Mouse (Mus musculus): ENCODE data around the gene Cd82. TPM values are rescaled to one million over a fixed set of nuclear protein-coding genes. Genes with fewer than 3 reads are reported as not detected.

The Cd82 gene
- polyA plus RNA-seq, 1 experiment from 2014 or later: 93.5 TPM

DNA sequence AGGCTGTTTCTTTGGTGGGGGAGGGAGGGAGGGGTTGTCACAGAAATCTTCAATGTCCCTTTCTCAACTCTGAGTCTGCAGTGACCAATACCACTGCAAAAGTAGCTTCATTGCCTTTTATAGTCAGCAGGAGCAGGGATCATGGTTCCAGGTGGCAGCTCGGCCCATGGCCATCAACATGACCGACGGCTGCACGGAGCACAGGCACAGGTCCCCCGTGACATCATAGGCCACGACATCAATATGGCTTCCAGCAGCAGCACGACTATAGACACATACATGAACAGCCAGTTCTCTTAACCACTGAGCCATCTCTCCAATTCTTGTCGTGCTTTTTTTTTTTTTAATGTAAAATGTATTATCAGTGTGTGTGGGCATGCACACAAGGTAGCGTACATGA, 48.8 kb downstream of the Cd82 start:
- 83% methylated on average over 9 of the region's 9 CpGs for WGBS
- ATAC-seq (ENCODE audit: low FRiP score, low TSS enrichment): no peak
- peak; percentile 14 for DNase-seq (ENCODE audit: low spot score)

DNA sequence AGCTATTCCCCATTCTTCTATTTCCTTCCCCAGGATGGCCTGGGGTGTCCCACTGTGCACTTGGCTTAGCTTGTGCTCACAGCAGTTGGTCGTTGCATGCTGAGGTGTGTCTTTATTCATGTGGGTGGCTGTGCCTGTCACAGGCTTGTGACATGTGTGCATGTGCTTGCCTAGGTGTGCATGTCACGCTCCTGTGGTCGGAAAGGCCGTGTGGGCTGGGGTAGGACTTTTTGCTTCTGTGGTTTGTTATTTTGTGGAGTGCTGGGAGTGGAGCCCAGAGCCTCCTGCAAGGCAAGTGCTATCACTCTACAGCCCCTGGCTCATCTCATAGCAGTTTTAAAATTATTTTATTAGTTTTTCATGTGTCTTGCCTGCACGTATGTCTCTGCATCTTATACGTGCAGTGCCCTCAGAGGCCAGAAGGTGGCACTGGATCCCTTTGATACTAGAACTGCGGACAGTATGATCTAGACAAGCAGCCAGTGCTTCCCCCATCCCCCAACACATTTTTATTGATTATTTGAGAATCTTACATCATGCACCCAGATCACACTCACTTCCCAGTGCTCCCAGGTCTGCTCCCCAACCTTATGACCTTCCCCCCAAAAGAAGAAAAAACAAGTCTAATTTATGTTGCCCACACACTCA, 49.4 kb downstream of the Cd82 start:
- H3K36me3 ChIP-seq (ENCODE audit: control insufficient read depth, insufficient read depth, low read length): no peaks in the 10 kb centered on the region
- no peak overlapping the region for H3K27ac ChIP-seq (replicated peaks)
- peak; percentile 71 for DNase-seq (ENCODE audit: low spot score)
- H3K4me2 ChIP-seq (replicated peaks; ENCODE audit: low read depth): no peak overlapping the region
- ATAC-seq (ENCODE audit: low FRiP score, low TSS enrichment): peak; percentile 8; the same call in 1 of the 2 replicates
- TF ChIP-seq EP300 (optimal IDR thresholded peaks at IDR 0.05) (no peak), CTCF (IDR thresholded peaks at IDR 0.05; ENCODE audit: low read depth) (peak; percentile 83)
- no peak overlapping the region for H3K4me3 ChIP-seq (ENCODE audit: low read depth, low read length)
- H3K9me3 ChIP-seq (ENCODE audit: control insufficient read depth, low read length): no peaks in the 10 kb centered on the region
- H3K4me1 ChIP-seq (replicated peaks; ENCODE audit: control insufficient read depth, insufficient read depth): no peaks in the 10 kb centered on the region
- 53% methylated on average over 7 of the region's 7 CpGs for WGBS
- no peak overlapping the region for H3K9ac ChIP-seq (ENCODE audit: low read length)
- no peaks in the 10 kb centered on the region for H3K27me3 ChIP-seq (ENCODE audit: control insufficient read depth, insufficient read depth, low read length)

More for the DNA sequence above, 48.8 kb downstream of the Cd82 start:
- Histone ChIP-seq H3K9ac (ENCODE audit: low read length) (no peak overlapping the region), H3K9me3 (ENCODE audit: control insufficient read depth, low read length) (no peaks in the 10 kb centered on the region), H3K27me3 (ENCODE audit: control insufficient read depth, insufficient read depth, low read length) (no peaks in the 10 kb centered on the region), H3K36me3 (ENCODE audit: control insufficient read depth, insufficient read depth, low read length) (no peaks in the 10 kb centered on the region), H3K4me1 (replicated peaks; ENCODE audit: control insufficient read depth, insufficient read depth) (no peaks in the 10 kb centered on the region), H3K27ac (replicated peaks) (no peak overlapping the region), H3K4me3 (ENCODE audit: low read depth, low read length) (no peak overlapping the region), H3K4me2 (replicated peaks; ENCODE audit: low read depth) (no peak overlapping the region)
- no peak for TF ChIP-seq CTCF (IDR thresholded peaks at IDR 0.05; ENCODE audit: low read depth)
- TF ChIP-seq EP300 (optimal IDR thresholded peaks at IDR 0.05): no peak

DNA sequence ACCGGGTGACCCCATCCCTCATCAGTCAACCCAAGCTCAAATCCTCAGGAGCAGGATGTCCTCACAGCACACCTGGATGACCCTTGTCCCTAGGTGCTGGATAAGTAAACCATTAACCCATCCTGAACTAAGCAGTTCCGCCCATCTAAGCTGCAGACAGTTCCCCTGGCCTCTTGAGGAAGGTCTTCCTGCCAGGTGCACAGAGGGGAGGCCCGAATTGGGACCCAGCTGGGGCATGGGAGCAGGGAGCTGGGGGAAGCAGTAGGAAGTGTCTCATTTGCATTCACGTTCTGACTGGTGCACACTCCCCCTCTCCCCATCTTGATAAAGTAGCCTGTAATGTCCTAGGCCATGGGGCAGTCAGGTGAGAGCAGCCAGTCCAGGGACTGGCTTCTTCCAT, 50.8 kb downstream of the Cd82 start:
- H3K4me2 ChIP-seq (replicated peaks; ENCODE audit: low read depth): no peak overlapping the region
- no peak for ATAC-seq (ENCODE audit: low FRiP score, low TSS enrichment)
- WGBS: 36% methylated on average over 4 of the region's 4 CpGs

DNA sequence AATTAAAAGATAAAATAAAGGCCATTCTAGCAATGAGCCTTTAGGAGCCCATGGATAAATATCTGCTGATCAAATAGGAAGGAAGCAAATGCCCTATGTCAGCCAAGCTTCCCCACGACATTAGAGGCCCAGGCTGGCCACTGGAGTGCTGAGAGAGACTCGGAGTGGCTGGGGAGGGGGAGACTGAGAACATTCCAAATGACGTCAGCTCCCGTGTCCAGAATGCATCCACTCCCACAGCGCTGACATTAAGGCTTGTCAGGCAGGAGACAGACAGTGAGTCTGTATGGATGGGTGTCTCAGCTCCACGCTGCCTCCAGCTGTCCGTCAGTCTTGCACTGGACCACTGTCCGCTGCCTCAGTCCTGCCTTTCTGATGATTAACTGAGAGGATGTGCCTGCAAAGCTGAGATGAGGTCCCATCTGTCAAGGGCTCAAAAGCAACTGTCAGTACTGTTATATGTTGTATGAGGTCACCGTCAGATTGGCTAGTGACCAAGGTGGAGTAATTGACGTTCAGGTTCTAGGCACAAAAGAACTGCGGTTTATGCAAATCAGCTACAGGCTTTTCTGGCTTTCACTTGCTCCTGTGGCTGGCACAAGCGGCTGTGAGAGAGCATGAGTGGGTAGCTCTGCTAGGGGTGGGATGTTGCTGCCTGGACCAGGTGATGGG, 51.9 kb downstream of the Cd82 start:
- Histone ChIP-seq H3K9ac (ENCODE audit: low read length) (no peak overlapping the region), H3K9me3 (ENCODE audit: control insufficient read depth, low read length) (no peaks in the 10 kb centered on the region), H3K27ac (replicated peaks) (no peak overlapping the region), H3K36me3 (ENCODE audit: control insufficient read depth, insufficient read depth, low read length) (no peaks in the 10 kb centered on the region), H3K27me3 (ENCODE audit: control insufficient read depth, insufficient read depth, low read length) (no peaks in the 10 kb centered on the region), H3K4me2 (replicated peaks; ENCODE audit: low read depth) (no peak overlapping the region), H3K4me1 (replicated peaks; ENCODE audit: control insufficient read depth, insufficient read depth) (no peaks in the 10 kb centered on the region), H3K4me3 (ENCODE audit: low read depth, low read length) (no peak overlapping the region)
- 46% methylated on average over 12 of the region's 12 CpGs for WGBS
- TF ChIP-seq EP300 (optimal IDR thresholded peaks at IDR 0.05): no peak
- TF ChIP-seq CTCF (IDR thresholded peaks at IDR 0.05; ENCODE audit: low read depth): no peak
- DNase-seq (ENCODE audit: low spot score) (no peak), ATAC-seq (ENCODE audit: low FRiP score, low TSS enrichment) (no peak)

More for the DNA sequence above, 50.8 kb downstream of the Cd82 start:
- no peaks in the 10 kb centered on the region for H3K36me3 ChIP-seq (ENCODE audit: control insufficient read depth, insufficient read depth, low read length)
- no peaks in the 10 kb centered on the region for H3K27me3 ChIP-seq (ENCODE audit: control insufficient read depth, insufficient read depth, low read length)
- no peak for TF ChIP-seq CTCF (IDR thresholded peaks at IDR 0.05; ENCODE audit: low read depth)
- no peak for TF ChIP-seq EP300 (optimal IDR thresholded peaks at IDR 0.05)
- no peaks in the 10 kb centered on the region for H3K9me3 ChIP-seq (ENCODE audit: control insufficient read depth, low read length)
- no peak overlapping the region for H3K9ac ChIP-seq (ENCODE audit: low read length)
- DNase-seq (ENCODE audit: low spot score): no peak
- H3K4me3 ChIP-seq (ENCODE audit: low read depth, low read length): no peak overlapping the region
- no peaks in the 10 kb centered on the region for H3K4me1 ChIP-seq (replicated peaks; ENCODE audit: control insufficient read depth, insufficient read depth)
- H3K27ac ChIP-seq (replicated peaks): no peak overlapping the region

DNA sequence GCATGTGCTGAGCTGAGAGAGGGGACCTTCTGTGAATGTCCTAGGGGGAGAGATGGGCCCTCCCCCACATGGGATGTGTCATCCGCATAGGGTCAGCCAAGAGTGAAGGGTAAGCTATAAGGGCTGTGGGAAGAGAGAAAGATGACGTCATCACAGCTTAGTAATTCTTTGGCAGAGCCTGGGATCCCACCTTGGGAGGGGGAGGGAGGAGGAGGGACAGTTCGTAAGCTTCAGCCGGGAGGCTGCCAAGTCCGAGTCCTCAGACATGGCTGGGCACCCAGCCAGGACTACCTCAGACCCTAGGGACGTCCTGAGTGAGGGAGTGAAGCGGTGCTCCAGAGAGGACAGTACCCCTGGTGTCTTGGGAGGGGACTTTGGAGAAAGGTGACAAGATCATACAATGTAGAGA, 57.9 kb downstream of the Cd82 start:
- H3K4me3 ChIP-seq (ENCODE audit: low read depth, low read length): no peak overlapping the region
- ATAC-seq (ENCODE audit: low FRiP score, low TSS enrichment) (peak; percentile 69; the same call in 1 of the 2 replicates), DNase-seq (ENCODE audit: low spot score) (no peak)
- no peak overlapping the region for H3K27ac ChIP-seq (replicated peaks)
- no peak overlapping the region for H3K9ac ChIP-seq (ENCODE audit: low read length)
- no peaks in the 10 kb centered on the region for H3K4me1 ChIP-seq (replicated peaks; ENCODE audit: control insufficient read depth, insufficient read depth)
- H3K4me2 ChIP-seq (replicated peaks; ENCODE audit: low read depth): no peak overlapping the region
- no peaks in the 10 kb centered on the region; the same call in 1 of the 2 replicates for H3K27me3 ChIP-seq (ENCODE audit: control insufficient read depth, insufficient read depth, low read length)
- no peaks in the 10 kb centered on the region for H3K9me3 ChIP-seq (ENCODE audit: control insufficient read depth, low read length)
- TF ChIP-seq EP300 (optimal IDR thresholded peaks at IDR 0.05): no peak
- TF ChIP-seq CTCF (IDR thresholded peaks at IDR 0.05; ENCODE audit: low read depth): no peak
- H3K36me3 ChIP-seq (ENCODE audit: control insufficient read depth, insufficient read depth, low read length): no peaks in the 10 kb centered on the region
- WGBS: 22% methylated on average over 7 of the region's 7 CpGs

DNA sequence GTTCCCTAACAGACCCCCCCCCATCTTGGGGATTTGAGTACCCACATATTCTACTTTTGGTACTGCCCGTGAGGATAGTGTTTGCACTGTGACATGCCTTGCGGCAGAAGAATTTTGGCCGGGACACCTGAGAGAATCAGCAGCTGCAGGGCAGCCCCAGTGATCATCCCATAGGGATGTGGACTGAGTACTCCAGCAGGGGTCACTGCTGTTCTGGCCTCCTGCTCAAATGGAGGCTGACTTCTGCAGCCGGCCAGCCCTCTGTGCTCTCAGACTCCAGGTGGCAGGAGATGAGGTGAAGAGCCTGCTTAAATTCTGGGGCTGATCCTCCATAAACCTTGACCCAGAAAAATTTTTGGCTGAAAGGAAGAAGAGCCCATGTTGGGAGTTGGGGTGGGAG, 58.8 kb downstream of the Cd82 start:
- H3K9me3 ChIP-seq (ENCODE audit: control insufficient read depth, low read length): no peaks in the 10 kb centered on the region
- no peak overlapping the region for H3K4me2 ChIP-seq (replicated peaks; ENCODE audit: low read depth)
- no peak overlapping the region for H3K27ac ChIP-seq (replicated peaks)
- no peaks in the 10 kb centered on the region for H3K36me3 ChIP-seq (ENCODE audit: control insufficient read depth, insufficient read depth, low read length)
- H3K4me3 ChIP-seq (ENCODE audit: low read depth, low read length): no peak overlapping the region
- 24% methylated on average over 4 of the region's 4 CpGs for WGBS
- ATAC-seq (ENCODE audit: low FRiP score, low TSS enrichment) (no peak), DNase-seq (ENCODE audit: low spot score) (no peak)
- TF ChIP-seq EP300 (optimal IDR thresholded peaks at IDR 0.05) (no peak), CTCF (IDR thresholded peaks at IDR 0.05; ENCODE audit: low read depth) (peak; percentile 62)
- H3K9ac ChIP-seq (ENCODE audit: low read length): no peak overlapping the region
- H3K4me1 ChIP-seq (replicated peaks; ENCODE audit: control insufficient read depth, insufficient read depth): no peaks in the 10 kb centered on the region
- H3K27me3 ChIP-seq (ENCODE audit: control insufficient read depth, insufficient read depth, low read length): no peaks in the 10 kb centered on the region; the same call in 1 of the 2 replicates
